Mouse (Mus musculus) heart, postnatal 0 days (tissue): ENCODE measurements at regions not wholly inside any gene's neighbourhood (a gene's known extent, or its start where the extent isn't known, plus 50 kb on each side); places are given as distances from the start of the nearest gene placed in this dataset.

Source experiments
- CTCF ChIP-seq: IDR thresholded peaks from 2 replicates; pipeline ENCODE4 v1.5.1; 2016; ENCODE audit warnings: antibody characterized with exemption, control low read depth, low read depth
- EP300 ChIP-seq: IDR thresholded peaks from 2 replicates; pipeline ENCODE4 v1.6.1; 2016; ENCODE audit warnings: antibody characterized with exemption, low read depth

- TF ChIP-seq EP300 (no peak), CTCF (no peak)
Observed at GRCm38 (mm10) chr5:101535451-101535850, 129.3 kb downstream of the Nkx6-1 start.
